In genomic region chr3:107436434-107436833, GRCm38 (mm10) we compare ENCODE assay signal across 16 mouse cellular contexts. TPM values are rescaled to one million over a fixed set of nuclear protein-coding genes. Genes with fewer than 3 reads are reported as not detected.
DNase-seq lines count a peak whose midpoint lies in the region; ATAC-seq lines count a peak whose summit lies in the region.
"Had no signal": no experiment of that assay in that cellular context is flagged by ENCODE, and none has a peak within 500 bp of the region (broad histone marks: within the 10 kb centered on the region; RNA-seq: fewer than 3 reads in every experiment).

No protein-coding gene starts in this region.

- no peak for ATAC-seq in CD4-positive, CD25-positive, alpha-beta regulatory T cell, adult 4 months

- DNase-seq in adrenal gland, postnatal 14 days, result peak; percentile 51
- DNase-seq in adrenal gland, adult 8-10 months, result no peak
- DNase-seq in kidney, postnatal 10 days, result peak; percentile 12
- no peak for DNase-seq in kidney, adult 9 months
- peak; percentile 19 for DNase-seq in urinary bladder, postnatal 14 days (ENCODE audit: low spot score)
- no peak for DNase-seq in urinary bladder, postnatal 36 days (ENCODE audit: low spot score in 2 of 2)
- no peak for DNase-seq in lung, adult 18-20 months
- DNase-seq: gastrocnemius, postnatal 36 days; heart, postnatal 36 days; kidney, adult 11 months; kidney, postnatal 36 days; liver; lung, embryonic 14.5 days; spleen, adult 18-20 months; thymus, postnatal 25 days had no signal

RNA-seq across cellular contexts. Expression of gene Kcnc4, which starts 22.9 kb away (rescaled TPM):
- total RNA-seq in adrenal gland, postnatal 14 days (2021), result 7.4 and 8.1 TPM in 2 replicates
- total RNA-seq in adrenal gland, adult 8-10 months (2022), result 10 to 100 TPM; 10.3 to 19.0 (median 12.7) TPM
- polyA plus RNA-seq in CD4-positive, CD25-positive, alpha-beta regulatory T cell, adult 4 months (2017; shearing (Covaris generic)), result not detected

Comparison
In these comparisons a context has a peak if more than half of its experiments do, and no peak if none do; other contexts are left out.
1. DNase-seq: peak in adrenal gland, postnatal 14 days (single experiment), kidney, postnatal 10 days (single experiment) and urinary bladder, postnatal 14 days (single experiment); none in adrenal gland, adult 8-10 months (single experiment), kidney, adult 9 months (single experiment), urinary bladder, postnatal 36 days (0 of 2) and lung, adult 18-20 months (0 of 2).